Mouse (Mus musculus) testis, adult 2 months (tissue): ENCODE data around the gene Tex2. TPM values are rescaled to one million over a fixed set of nuclear protein-coding genes. Genes with fewer than 3 reads are reported as not detected.
A peak's percentile ranks its signal among the peaks of the same experiment; 100 is the strongest.
"Not testable (repeated sequence)": the region's sequence is repeated elsewhere in the genome, so short reads cannot be mapped to it uniquely, and the experiment has no call there.

Experiments used
- H3K27ac ChIP-seq: fragments of 200-500 bp; 2 replicates; pipeline ENCODE4 v1.5.1; 2012; ENCODE audit warnings: low read depth, low read length; ENCODE audit not compliant: control insufficient read depth, insufficient read depth
- H3K27me3 ChIP-seq: fragments of 200-500 bp; 2 replicates; pipeline ENCODE4 v1.6.1; 2012; ENCODE audit warnings: mild to moderate bottlenecking, low read length, moderate library complexity; ENCODE audit not compliant: control insufficient read depth, insufficient read depth
- H3K36me3 ChIP-seq: fragments of 200-500 bp; 2 replicates; pipeline ENCODE4 v1.6.1; 2012; ENCODE audit warnings: mild to moderate bottlenecking, low read length; ENCODE audit not compliant: control insufficient read depth, insufficient read depth
- H3K4me1 ChIP-seq: fragments of 200-500 bp; 2 replicates; pipeline ENCODE4 v1.6.1; 2012; ENCODE audit warnings: low read length; ENCODE audit not compliant: control insufficient read depth, insufficient read depth
- H3K4me3 ChIP-seq: fragments of 200-500 bp; 2 replicates; pipeline ENCODE4 v1.5.1; 2012; ENCODE audit warnings: low read depth, mild to moderate bottlenecking, low read length, moderate library complexity, mixed read lengths; ENCODE audit not compliant: control insufficient read depth
- CTCF ChIP-seq: fragments of 200-500 bp; IDR thresholded peaks from 2 replicates; pipeline ENCODE4 v1.5.1; 2012; ENCODE audit warnings: low read depth, mild to moderate bottlenecking, inconsistent platforms, low read length, moderate library complexity; ENCODE audit not compliant: control insufficient read depth, insufficient read depth, insufficient replicate concordance
- POLR2A ChIP-seq: fragments of 200-500 bp; IDR thresholded peaks from 2 replicates; pipeline ENCODE4 v1.6.1; 2012; ENCODE audit warnings: low read depth, mild to moderate bottlenecking, inconsistent platforms, low read length, moderate library complexity; ENCODE audit not compliant: control insufficient read depth
- polyA plus RNA-seq: library from polyadenylated mRNA; depleted of rRNA; stranded (reverse); fragments of >200 nt; gene quantifications from 2 replicates; pipeline ENCODE4 v1.2.3, GENCODE M21; 2012

Gene Tex2
- polyA plus RNA-seq, 1 experiment, result 234 TPM

DNA sequence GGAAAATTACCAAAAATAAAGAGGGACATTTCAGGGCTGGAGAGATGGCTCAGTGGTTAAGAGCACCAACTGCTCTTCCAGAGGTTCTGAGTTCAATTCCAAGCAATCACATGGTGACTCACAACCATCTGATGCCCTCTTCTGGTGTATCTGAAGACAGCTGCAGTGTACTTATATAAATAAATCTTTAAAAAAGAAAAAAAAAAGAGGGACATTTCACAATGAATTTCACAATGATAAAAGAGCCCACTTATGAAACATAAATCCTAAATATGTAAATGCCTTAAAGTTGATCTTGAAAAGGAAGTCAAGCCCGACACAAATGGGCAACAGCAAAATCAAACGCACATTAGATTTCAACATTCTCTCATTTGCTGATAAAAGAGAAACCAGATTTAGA is 115.3 kb downstream of the Tex2 start:
- TF ChIP-seq CTCF (no peak), POLR2A (no peak)
- no peaks in the 10 kb centered on the region for H3K27me3 ChIP-seq
- H3K4me1 ChIP-seq, result peaks cover 3% of the 10 kb centered on the region
- H3K27ac ChIP-seq, result no peak overlapping the region
- H3K36me3 ChIP-seq, result no peaks in the 10 kb centered on the region
- H3K4me3 ChIP-seq, result no peak overlapping the region

DNA sequence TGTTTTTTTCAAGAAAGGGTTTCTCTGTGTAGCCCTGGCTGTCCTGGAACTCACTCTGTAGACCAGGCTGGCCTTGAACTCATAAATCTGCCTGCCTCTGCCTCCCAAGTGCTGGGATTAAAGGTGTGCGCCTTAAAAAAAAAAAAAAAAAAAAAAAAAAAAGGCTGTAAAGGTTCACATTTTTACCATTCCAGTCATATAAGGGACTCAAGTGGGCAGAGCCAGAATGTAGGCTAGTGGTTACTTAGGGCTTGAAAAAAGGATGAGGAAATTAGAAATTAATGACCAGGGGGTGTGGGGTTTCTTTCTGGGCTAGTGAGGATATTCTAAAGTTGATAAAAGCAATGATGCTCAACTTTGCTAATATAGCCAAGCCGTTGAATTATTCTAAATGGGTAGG is 116.2 kb downstream of the Tex2 start:
- not testable (repeated sequence) for H3K27ac ChIP-seq, H3K36me3 ChIP-seq, H3K4me1 ChIP-seq, H3K27me3 ChIP-seq, H3K4me3 ChIP-seq

DNA sequence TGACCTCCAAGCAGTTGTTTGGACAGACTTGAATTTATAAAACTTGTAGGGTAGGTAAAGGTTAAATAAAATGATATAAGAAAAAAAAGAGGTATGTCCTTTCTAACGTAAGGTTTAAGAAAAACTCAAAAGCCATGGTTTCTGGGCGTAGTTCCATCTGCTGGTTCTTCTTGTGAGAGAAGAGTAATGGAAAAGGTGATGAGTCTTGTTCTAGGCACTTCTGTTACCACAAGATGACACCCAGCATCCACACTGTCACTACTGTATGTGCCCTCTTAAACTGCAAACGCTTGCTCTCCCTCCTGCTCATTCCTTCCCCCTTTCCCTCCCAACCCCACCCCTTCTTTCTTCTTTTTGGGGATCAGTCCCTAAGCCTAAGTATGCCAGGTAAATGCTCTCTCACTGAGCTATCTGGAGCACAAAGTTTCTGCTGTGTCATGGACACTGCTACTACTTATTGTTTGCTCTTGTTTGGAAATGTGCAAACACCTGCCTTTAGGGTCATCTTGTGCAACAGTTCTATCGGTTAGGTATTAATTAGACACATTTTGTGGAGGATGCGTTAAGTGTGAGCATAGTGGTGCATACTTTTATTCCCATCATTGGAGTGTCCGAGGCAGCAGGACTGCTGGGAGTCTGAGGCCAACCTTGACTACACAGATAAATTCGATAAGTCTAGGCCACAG is 120.1 kb downstream of the Tex2 start:
- TF ChIP-seq CTCF, result no peak
- TF ChIP-seq POLR2A, result no peak
- Histone ChIP-seq H3K27ac (no peak overlapping the region), H3K27me3 (no peaks in the 10 kb centered on the region), H3K36me3 (no peaks in the 10 kb centered on the region), H3K4me3 (no peak overlapping the region), H3K4me1 (peaks cover 3% of the 10 kb centered on the region)

DNA sequence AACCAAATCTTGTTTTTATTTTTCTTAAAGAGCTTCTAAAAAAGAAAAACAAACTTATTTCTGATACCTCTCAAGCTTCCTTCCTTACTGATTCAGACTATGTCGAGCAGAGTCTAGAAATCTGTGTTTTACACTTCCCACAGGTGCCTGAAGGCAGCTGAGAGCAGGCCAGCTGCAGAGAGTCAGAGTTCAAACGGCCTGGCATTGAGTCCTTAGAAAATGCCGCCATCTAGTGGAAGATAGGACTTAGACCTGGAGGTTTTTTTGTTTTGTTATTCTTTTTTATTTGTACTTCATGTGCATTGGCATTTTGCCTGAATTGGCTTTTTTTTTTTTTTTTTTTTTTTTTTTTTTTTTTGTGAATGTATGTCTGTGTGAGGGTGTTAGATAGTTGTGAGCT is 121.8 kb downstream of the Tex2 start:
- H3K4me3 ChIP-seq, result no peak overlapping the region
- H3K27ac ChIP-seq, result no peak overlapping the region
- no peaks in the 10 kb centered on the region for H3K36me3 ChIP-seq
- TF ChIP-seq POLR2A (no peak), CTCF (peak; percentile 32; the same call in 1 of the 2 replicates)
- H3K4me1 ChIP-seq, result peaks cover 5% of the 10 kb centered on the region
- no peaks in the 10 kb centered on the region for H3K27me3 ChIP-seq

DNA sequence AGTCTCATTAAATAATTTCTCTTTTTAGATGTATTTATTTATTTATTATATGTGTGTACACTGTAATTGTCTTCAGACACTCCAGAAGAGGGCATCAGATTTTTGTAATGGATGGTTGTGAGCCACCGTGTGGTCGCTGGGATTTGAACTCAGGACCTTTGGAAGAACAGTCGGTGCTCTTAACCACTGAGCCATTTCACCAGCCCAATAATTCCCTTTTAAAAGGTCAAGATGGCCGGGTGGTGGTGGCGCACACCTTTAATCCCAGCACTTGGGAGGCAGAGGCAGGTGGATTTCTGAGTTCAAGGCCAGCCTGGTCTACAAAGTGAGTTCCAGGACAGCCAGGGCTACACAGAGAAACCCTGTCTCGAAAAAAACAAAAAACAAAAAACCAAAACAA is 122.6 kb downstream of the Tex2 start:
- not testable (repeated sequence) for H3K4me3 ChIP-seq, H3K4me1 ChIP-seq, H3K36me3 ChIP-seq, H3K27ac ChIP-seq, H3K27me3 ChIP-seq

DNA sequence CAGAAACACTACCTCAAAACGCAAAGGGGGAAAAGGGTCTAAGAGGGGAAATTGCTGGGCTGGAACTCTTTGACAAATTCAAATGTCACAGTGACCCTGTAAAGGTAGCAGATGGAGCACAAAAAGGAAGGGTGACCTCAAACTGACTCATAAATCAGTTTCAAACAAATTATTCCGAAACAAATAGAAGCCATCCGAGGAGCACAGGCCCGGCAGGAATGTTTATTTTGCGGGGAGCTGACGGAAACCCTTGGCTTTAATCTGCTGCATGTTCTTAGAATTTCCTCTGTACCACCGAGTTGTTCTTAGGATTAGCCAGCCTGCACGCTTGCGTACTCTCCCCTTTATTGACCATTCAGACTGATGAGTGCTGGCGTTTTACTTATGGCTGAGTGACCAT is 123.2 kb downstream of the Tex2 start:
- H3K36me3 ChIP-seq, result no peaks in the 10 kb centered on the region
- H3K27me3 ChIP-seq, result no peaks in the 10 kb centered on the region
- H3K4me3 ChIP-seq, result no peak overlapping the region
- no peak overlapping the region for H3K27ac ChIP-seq
- peaks cover 6% of the 10 kb centered on the region for H3K4me1 ChIP-seq
- TF ChIP-seq CTCF, result no peak
- no peak for TF ChIP-seq POLR2A

DNA sequence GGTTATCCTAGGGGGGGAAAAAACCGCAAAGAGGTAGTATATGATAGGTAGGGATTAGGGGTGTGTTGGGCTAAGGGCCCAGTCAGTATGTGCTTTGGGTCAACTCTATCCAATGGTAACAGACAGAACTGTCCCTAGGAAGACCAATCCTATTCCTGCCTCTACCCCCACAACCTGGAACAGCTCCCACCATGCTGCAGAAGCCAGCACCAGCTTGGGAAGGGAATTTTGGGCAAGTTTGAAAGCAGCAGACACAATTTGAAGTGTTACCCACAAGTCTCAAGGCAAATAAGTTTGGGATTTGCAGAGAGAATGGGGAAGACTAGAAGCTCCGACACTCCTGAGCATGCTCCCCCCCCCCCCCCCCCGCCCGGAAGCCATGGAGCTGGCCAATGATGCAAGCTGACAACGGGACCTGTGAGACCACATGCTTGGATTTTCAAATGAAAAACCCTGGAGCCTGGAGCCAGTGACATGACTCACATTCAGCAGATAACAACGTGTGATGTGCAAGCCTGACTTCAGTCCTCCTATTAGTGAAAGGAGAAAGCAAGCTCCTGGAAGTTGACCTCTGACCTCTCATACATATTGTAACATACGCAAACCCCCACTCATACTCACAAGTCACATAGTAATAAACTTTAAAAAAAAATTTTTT is 124.1 kb downstream of the Tex2 start:
- no peaks in the 10 kb centered on the region for H3K27me3 ChIP-seq
- peaks cover 6% of the 10 kb centered on the region for H3K4me1 ChIP-seq
- H3K4me3 ChIP-seq, result no peak overlapping the region
- no peak for TF ChIP-seq POLR2A
- TF ChIP-seq CTCF, result no peak
- H3K36me3 ChIP-seq, result no peaks in the 10 kb centered on the region
- no peak overlapping the region for H3K27ac ChIP-seq

DNA sequence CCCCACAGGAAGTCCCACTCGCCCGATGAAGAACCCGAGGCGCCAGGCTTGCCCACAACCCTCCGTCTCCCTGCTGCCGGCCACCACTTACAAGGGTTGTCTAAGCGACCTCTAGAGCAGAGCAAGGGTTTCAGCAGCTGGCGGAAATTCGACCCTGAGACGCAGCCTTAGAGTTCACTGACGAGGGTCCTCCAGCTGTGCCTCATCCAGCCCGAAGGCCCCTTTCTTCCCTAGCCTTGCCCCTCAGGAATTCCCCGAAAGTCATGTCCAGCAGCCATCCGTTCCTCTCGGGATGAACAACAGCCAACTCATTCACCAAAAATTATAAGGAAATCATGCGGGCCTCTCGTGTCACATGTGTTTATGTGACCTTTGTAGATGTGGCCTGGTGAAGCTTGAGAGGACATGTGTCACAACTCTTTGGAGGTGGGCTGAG is 125.1 kb downstream of the Tex2 start:
- peak overlapping the region; percentile 9; the same call in 1 of the 2 replicates for H3K27ac ChIP-seq
- H3K27me3 ChIP-seq, result no peaks in the 10 kb centered on the region
- no peak for TF ChIP-seq CTCF
- TF ChIP-seq POLR2A, result no peak
- peak overlapping the region; percentile 66 for H3K4me3 ChIP-seq
- H3K36me3 ChIP-seq, result no peaks in the 10 kb centered on the region
- H3K4me1 ChIP-seq, result peaks cover 6% of the 10 kb centered on the region
